Mouse (Mus musculus) brain, embryonic 18.5 days (tissue): ENCODE measurements around the gene Sult2b1.

ENCODE experiments used
- DNase-seq: peaks from one replicate; pipeline ENCODE4 v3.0.0-alpha.2; 2012; ENCODE audit warnings: low read depth, low spot score

The Sult2b1 gene

DNA sequence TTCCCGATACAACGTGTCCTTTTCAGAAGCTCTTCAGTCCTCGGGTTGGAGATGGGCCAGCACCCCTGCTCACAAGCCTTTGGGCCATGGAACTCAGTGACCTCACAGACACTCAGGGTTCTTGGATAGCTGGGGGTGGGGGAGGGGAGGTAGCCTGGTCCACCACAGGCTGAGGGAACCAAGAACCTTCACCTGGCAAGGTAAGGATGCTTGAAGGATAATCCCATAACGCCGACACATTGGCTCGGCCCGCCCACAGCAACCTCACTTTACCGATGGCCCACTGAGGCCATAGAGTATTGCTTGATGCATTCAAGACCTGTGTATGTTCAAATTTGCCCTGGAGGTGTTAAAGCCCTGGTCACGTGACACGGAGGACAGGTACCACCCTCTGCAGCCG lies 58.8 kb downstream of the Sult2b1 start, which contains the start of gene Spaca4:
TSS of gene Spaca4 (minus strand) at position 101 of the 400 bp plus-strand sequence.
- no peak for DNase-seq

DNA sequence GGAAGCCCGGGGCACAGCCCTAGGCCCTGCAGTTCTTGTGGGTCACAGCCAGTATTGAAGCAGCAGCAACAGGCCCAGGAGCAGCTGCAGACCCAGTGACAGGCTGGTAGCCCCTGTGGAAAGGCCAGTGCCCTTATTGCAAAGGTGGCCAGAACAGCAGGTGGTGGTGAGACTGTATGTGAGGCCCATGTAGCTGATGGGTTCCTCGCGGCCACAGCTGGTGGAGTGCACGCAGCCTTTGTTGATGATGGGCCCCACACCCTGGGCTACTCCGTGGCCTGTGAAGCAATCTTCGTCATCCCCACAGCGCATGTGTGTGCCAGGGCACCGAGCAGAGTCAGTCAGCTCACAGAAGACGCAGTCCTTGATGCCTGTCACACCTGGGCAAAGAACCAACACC lies 59.3 kb downstream of the Sult2b1 start:
- no peak for DNase-seq

DNA sequence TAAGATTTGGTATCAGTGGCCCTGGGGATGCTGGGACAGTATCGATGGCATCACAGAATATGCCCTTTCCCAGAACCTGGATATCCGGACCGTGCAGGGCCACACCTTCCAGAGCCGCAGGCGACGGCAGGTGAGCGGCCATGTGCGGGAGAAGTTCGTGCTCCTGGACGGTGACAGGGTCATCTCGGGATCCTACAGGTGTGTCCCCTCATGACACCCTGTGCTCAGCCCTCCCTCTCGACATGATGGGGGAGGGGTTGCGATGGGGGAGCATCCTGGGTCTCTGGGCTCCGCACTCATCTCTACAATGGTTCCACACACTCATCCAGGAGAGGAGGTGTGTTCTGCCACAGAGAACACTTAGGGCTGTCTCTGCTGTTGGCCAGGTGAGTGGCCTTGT lies 60.7 kb downstream of the Sult2b1 start:
- DNase-seq = no peak

DNA sequence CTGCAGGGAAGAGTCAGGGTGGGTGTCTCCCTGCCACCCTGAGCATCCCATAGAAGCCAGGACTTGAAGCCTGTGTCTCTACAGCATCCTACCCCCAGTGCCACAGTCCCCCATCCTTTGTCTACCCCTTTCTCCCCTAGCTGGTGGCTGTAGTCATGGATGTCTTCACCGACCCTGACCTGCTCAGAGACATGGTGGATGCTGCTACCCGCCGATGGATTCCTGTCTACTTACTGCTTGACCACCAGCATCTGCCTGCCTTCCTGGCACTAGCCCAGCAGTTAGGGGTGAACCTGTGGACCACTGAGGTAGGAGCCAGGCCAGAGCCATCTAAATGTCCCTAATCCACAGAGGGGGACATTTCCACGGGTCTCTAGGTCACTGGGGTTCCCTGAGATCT lies 61.2 kb downstream of the Sult2b1 start:
- DNase-seq = no peak

DNA sequence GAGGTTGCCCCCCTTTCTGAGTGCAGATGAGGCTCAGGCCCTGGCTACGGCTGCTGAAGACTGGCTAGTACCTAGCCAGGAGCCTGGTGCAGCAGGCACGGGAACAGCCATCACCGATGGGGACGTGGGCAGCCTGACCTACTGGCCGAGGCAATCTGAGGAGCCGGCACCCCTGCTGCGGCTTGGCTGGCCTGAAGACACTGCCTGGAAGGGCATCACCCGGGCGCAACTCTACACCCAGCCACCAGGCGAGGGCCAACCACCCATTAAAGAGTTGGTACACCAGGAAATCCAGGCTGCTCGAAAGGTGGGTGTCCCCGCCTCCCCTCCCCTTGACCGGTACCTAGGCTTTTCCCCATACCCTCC lies 62.1 kb downstream of the Sult2b1 start:
- no peak for DNase-seq

DNA sequence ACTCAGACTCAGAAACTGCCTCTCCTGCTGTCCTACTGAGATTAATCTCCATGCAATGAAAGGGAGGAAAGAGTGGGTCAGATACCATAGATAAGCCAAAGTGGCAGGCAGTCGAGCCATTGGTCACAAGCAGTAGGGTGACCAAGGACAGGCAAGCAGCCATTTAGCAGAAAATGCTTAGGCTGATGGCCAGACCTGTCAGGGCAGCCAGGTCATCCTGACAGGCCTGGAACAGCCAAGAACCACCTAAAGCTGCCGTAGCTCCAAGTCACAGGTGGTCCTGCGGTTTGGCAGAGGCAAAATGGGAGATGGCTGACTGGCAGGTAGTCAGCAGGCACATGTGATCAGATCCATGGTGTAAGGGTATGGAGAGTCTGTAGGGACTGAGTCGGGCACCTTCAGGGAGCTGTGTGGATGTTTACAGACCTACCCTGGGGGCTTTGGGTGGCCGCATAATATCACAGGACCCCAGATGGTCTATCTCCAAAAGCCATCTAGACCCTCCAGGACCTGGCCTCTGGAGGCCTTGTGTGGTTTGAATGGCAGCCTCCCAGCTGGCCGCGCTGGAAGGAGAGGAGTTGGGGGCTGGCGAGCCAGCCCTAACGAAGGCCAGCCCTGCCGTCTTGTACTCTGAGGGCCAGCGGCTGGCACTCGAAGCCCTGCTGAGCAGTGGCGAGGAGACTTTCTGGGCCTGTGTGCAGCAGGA lies 62.7 kb downstream of the Sult2b1 start:
- no peak for DNase-seq

DNA sequence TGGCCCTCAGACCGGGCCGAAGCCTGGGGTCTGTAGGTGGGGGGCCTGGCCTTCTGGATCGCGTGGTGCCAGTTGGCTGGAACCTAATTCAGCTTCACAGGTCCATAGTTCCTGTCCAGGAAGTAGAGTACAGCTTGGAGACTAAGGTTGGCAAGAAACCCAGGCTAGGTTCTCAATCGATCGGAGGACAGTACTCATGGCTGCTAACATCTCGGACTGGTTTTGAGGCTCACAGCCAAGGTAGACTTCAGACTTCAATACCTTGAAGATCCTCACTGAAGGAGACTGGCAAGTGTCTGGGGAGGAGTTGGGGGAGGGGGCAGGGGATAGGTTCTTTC lies 63.3 kb downstream of the Sult2b1 start:
- DNase-seq = no peak

DNA sequence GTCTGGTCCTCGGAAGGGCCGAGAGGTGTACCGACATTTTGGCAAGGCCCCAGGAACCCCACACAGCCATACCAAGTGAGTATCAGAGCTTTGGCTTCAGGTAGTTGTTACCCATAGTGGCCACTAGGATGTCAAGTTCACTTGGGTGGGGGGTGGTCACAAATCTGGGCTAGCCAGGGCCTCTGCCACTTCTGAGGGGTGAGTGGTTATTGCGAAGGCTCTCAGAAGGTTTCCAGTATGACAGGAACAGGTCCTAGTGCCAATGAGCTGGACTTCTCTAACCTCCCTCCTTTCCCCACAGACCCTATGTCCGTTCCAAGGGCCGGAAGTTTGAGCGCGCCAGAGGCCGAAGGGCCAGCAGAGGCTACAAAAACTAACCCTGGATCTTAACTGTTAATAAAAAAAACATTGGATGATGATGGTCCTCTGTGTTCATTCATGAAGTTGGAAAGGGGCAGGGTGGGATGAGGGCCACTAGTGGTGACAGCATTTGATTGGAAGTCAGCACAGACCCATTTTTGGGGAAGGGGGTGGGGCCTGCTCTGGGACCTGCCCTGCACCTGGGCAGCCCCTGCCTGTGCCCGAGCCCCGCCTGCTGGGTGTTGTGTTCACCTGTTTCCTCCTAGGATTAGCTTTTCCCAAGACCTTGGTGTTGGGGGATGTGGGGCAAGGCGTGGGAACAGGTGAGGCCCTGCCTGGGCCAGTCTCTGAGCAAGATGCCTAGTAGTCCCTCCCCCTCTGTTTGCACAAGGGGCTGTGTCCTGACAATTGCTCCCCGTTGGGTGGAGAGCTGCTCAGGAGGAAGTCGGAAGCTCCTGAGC lies 63.8 kb downstream of the Sult2b1 start, which contains the start of gene Fam83e:
TSS of gene Fam83e (plus strand) at position 800 of the 821 bp plus-strand sequence.
- no peak for DNase-seq

DNA sequence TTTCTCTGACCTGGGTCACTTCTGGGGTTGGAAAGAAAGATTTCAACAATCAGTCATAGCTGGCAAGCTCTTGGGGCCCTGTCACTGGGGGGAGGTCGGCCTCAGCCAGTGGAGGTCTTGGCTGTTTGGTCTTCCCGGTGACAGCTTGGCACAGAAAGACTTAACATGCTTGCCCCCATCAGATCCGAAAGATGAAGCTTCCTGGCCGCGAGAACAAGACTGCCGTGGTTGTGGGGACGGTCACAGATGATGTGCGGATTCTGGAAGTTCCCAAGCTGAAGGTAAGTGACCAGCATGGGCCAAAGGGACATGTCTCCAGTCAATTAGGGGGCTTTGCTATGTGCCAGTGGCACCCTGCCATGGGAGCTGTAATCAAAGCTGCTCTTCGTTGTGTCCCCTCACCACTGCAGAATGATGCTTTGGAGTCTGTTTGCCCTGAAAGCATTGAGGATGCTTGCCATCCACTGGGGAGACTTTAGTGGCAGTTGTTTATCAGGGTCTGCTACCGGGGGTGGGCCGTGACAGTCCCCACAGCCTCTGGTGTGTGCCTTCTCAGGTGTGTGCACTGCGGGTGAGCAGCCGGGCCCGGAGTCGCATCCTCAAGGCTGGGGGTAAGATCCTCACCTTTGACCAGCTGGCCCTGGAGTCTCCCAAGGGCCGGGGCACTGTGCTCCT lies 64.6 kb downstream of the Sult2b1 start:
- no peak for DNase-seq

DNA sequence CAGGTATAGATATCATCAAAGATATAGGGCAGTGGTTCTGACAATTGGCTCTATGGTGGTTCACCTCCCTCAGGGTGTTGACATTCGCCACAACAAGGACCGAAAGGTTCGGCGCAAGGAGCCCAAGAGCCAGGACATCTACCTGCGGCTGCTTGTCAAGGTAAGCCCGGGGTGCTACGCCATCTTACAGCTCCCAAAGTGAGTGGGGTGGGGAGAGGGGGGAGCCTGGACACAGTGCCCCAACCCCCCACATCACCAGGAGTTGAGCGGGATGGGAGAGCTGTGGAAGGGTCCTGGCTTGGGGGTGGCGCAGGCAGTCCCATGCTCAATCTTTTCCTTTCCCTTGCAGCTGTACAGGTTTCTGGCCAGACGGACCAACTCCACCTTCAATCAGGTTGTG lies 65.3 kb downstream of the Sult2b1 start:
- DNase-seq = no peak

DNA sequence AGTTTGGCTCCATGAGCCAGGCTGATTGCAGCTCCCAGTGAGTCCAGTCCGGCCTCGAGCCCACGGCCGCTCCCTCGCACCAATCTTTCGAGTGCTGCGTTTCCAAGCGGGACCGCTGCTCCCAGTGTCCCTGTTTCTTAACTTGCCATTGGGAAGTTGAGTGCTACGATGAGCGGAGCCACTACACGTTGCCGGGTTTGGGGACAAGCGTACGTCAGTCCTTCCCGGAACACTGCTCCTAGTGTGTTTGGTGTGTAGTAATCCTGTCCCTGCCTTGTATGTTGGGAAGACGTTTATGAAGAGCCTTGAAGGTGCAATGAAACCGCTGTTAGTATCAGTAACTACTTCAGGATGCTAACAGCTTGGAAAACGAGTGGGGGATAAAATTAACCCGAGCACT lies 66.1 kb downstream of the Sult2b1 start:
- no peak for DNase-seq

DNA sequence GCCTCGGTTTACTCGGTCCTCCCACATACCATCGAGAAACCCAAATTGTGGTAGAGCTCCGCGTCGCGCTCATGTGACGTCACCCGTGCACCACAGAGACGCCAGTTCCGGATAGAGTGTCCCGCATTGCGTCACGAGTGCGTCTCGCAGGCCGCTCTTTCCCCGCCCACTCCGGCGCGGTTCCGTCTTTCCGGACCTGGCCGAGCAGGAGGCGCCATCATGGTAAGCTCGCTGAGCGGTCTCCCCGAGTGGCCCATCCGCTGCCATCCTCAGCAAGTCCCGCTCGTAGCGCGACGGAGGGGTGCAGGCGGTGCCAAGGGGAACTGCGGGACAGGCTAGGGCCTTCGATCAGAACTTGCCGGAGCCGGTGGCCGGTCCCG lies 66.6 kb downstream of the Sult2b1 start, which contains the start of gene Sphk2:
TSS of gene Sphk2 (minus strand) at position 85 of the 380 bp plus-strand sequence.
- peak; percentile 92 for DNase-seq

DNA sequence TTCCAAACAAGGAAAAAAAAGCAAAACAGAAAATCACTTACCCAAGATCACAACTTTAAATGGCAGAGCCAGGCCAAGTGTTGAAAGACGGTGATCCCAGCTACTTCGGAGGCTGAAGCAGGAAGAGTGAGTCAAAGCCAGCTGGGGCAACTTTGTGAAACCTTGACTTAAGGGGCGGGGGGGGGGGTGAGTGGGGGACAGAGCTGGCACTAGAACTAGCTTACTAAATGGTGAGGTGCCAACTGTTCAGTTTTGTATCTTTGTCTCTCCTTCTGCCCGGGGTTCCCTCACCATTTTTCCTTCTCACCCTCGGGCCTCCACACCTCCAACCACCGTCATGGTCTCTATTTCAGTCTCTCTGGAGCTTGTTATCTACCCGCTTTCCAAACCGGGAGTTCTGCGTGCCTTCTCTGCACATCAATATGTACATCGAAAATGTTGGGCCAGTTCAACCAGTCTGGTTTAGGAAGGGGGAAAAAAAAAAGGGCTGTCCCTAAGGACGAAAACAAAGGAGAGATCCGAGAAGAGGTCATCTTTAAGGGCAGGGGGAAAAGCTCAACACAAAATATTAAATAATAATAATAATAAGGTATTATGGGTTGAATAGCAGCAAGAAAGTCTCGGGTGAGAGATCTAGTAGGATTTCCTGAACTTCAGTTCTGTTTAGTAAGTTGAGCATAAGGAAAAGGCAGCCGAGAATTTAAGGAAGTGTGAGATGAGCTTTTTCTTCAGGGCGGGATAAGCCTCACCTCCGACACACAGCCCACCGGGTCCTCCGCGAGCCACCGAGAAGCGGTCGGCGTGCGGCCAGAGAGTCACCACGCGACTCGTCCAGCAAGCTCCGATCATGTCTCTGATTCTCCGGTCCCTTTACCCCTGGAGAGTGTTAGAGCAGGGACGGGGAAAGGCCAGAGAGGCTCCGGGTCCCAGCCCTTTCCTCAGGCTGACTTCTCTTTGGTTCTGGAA lies 67.2 kb downstream of the Sult2b1 start:
- no peak for DNase-seq

DNA sequence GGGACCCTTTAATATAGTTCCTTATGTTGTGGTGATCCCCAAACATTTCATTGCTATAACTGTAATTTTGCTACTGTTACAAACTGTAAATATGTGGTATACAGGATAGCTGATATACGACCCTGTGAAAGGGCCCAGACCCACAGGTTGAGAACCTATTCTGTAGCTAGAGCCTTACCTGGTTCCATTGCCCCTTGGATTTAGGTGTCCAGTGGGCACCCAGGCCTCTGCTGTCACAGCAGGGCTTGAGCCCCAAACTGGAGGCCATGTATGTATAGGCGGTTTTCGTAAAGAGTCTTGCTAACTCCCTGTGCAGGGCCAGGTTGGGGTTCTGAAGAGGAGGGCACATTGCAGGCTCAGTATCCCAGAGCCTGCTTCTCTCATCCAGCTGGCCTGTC lies 68.0 kb downstream of the Sult2b1 start:
- no peak for DNase-seq

DNA sequence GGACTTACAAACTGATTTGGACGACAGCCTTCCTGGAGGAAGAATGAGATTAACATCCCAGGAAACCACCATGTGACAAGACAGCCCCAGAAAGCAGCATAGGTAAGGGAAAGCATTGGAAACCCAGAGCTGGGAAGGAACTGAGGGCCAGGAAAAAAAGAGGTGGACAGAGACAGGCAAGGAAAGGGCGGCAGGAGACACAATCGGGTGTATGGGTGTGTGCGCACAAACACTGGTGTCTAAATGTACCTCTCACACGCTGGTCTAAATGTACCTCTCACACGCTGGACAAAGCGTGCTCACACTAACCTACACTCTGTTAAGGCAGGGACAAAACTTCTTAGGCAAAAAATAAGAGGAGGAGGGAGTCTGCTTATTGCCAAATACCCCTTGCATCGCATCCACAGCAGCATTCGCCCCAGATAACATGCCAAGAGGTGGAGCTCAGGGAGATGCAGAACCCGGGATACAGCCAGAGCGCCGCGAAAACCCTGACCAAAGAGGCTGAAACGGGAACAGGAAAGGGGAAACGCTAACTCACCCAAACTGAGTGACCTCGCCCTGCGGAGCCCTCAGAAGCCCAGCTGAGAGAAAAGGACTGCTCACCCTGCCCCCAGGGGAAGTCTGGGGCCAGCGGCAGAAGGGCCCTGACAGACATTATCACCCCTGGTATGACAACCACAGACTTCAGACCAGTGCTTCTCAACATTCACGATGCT lies 68.6 kb downstream of the Sult2b1 start:
- DNase-seq = no peak

DNA sequence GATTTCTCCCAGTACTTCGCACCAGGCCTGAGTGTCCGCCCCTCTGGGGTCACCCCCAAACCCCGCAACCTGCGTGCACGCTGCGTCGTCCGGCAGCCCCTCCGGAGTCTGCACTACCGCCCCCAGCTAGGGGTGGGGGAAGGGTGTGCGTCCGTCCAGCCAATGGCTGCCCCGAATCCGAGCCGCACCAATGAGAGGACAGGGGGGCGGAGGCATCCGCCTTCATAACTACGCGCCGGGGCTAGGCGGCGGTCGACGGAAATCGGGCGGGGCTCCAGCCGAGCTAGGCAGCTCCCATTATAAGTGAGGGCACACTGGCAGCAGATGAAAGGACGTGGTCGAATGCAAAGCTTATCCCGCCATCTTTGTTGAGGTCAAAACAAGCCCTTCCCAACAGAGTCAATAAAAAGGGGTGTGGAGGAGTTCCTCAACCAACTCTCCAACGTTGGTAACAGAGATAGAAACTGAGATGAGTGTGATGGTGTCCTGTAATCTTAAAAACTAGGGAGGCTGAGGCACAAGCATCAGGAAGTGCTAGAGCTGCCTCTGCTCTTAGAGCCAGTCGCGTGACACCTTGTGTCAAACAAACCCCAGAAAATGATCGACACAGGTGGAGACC lies 69.3 kb downstream of the Sult2b1 start, which contains the start of gene Rpl18:
TSS of gene Rpl18 (plus strand) at position 368 of the 619 bp plus-strand sequence.
- DNase-seq = peak; percentile 95

DNA sequence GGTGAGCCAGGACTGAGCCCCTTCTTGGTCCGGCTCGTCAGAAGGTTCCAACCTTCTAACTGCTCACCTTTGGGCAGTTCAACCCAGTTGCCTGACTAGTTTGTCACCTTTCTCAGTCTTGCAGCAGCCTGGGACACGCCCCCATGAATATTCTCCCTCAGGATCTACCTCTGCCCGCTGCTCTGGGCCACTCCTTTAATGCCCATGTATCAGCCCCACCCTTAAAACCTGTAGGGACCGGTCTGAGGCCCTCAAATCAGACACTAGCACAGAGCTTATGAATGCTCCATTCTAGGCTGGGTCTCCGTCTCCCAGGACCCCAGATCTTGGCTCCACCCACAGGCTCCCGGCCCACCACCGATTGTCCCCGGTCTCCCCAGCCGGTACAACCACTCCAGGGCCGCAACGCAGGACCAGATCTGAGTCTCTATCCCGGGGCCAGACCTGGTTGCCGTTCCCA lies 69.8 kb downstream of the Sult2b1 start:
- DNase-seq = no peak

DNA sequence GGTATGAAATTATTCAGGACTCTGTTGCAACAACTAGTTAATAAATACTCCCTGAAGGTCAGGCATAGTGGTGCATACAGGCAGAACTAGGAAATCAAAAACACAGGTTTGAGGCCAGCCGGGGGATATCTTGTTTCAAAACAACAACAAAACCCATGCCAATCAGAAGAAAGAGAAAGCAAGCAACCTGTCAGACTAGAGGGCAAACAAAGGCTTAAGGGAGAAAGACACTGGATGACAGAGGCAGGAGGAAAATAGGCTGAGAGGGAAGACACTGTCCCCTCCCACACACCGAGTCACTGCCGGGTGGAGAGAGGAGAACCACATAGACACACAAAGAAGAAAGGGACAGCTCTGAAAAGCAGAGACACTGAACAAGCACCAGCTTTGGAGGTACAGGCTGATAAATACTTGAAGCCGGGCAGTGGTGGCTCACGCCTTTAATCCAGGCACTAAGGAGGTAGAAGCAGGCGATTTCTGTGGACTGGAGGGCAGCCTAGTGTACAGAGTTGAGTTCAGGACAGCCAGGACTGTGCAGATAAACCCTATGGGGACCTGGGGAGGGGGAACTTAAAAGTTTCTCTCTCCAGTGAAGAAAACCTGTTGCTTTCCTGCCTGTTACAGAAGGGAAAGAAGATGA lies 70.5 kb downstream of the Sult2b1 start:
- no peak for DNase-seq

DNA sequence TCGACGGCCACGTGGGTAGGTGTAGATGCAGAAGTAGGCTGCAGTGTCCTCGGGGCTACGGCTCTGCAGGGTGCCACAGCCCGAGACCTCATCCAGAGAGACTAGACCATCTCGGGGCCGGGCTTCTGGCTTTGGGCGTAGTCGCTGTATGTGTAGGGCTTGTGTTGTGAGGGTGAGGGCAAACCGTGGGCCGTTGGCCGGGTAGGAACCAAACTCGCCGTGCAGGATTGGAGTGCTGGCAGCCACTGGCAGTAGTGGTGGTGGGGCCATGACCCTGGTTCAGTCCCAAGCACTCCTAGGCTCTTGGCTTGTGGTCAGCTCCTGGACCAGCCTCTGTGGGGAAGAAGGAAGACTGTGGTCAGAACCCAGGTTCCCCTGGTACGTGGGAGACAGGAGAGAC lies 71.1 kb downstream of the Sult2b1 start:
- DNase-seq = no peak
